Mouse (Mus musculus) small intestine, adult 2 months (tissue): Measurements from ENCODE around the gene Slain1.
A peak's percentile ranks its signal among the peaks of the same experiment; 100 is the strongest.

Source experiments
- CTCF ChIP-seq: fragments of 200-500 bp; IDR thresholded peaks from 2 replicates; pipeline ENCODE4 v1.5.1; 2012; ENCODE audit warnings: low read depth, mild to moderate bottlenecking, control low read depth, inconsistent platforms, low read length, moderate library complexity, mixed read lengths; ENCODE audit not compliant: insufficient replicate concordance, insufficient read length; ENCODE audit errors: extremely low read depth
- POLR2A ChIP-seq: fragments of 200-500 bp; IDR thresholded peaks from 2 replicates; pipeline ENCODE4 v1.6.1; 2012; ENCODE audit warnings: low read depth, mild to moderate bottlenecking, control low read depth, inconsistent platforms, low read length, moderate library complexity

DNA sequence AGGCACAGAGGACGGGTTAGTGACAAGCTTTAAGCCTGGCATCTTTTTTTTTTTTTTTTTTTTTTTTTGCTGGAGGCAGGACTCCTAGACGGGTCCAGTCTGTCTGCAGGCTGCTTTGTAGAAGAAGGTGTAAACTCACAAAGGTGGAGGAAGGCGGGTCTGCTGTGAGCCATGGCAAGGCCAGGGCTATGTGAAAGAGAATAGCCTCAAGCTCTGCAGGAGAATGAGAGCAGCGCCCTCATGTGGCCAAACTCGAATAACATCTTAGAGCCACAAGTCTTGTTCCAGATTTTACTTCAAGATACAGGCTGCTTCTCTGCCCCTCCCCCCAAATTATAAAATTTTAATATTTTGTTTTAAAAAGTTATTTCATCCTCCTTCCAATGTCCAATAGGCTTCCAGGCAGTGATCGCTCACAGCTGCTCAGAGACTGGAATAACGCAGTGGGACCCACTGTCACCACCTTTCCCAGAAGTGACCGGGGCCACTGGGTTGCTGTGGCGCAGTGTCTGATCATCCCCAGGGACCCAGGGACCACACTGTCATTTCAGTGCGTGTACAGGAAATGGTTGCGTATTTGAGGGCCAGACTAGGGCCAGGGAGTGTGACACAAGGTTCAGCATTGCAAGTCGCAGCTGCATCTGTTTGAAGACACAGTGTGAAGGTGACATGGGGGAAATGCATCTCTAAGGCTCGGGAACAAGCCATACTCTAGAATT, 70.8 kb downstream of the Slain1 start:
- no peak for TF ChIP-seq POLR2A
- TF ChIP-seq CTCF: peak; percentile 50; the same call in 1 of the 2 replicates
